Mouse (Mus musculus) pancreas, adult 10 weeks (tissue): Measurements from ENCODE around the gene Wdr37. TPM values are rescaled to one million over a fixed set of nuclear protein-coding genes. Genes with fewer than 3 reads are reported as not detected.

Experiments used
- polyA plus RNA-seq: library from polyadenylated mRNA; stranded (reverse); fragments of 350-450 nt; fragmentation: Illumina TruSeq; extraction: RNeasy Lipid Tissue Mini Kit (QIAGEN cat#74804); gene quantifications from one replicate; pipeline ENCODE4 v1.2.3, GENCODE M21; 2015; ENCODE audit warnings: low read depth, low replicate concordance; ENCODE audit not compliant: insufficient read depth

Wdr37 gene
- polyA plus RNA-seq: 8.4 TPM

GRCm38 (mm10) chr13:8871314-8871962 lies at the start of gene Wdr37:
Gene Wdr37 (minus strand): TSS chr13:8871909.

GRCm38 (mm10) chr13:8885445-8886184 lies 13.9 kb upstream of the Wdr37 start, which contains the start of gene Idi1:
Gene Idi1 (plus strand): TSS chr13:8885501.

Other genes starting within 250 kb of the Wdr37 start
- 3.1 TPM for gene Idi1, start 13.6 kb upstream of the Wdr37 start, polyA plus RNA-seq
- gene Gm9745, start 76.3 kb upstream of the Wdr37 start, polyA plus RNA-seq: not detected
- not detected for gene Idi2, start 81.0 kb upstream of the Wdr37 start, polyA plus RNA-seq
- 6.7 TPM for gene Gtpbp4, start 124.2 kb upstream of the Wdr37 start, polyA plus RNA-seq
- 9.7 TPM for gene Larp4b, start 222.0 kb upstream of the Wdr37 start, polyA plus RNA-seq